Mouse (Mus musculus): ENCODE data around the gene Ak6.

DNA sequence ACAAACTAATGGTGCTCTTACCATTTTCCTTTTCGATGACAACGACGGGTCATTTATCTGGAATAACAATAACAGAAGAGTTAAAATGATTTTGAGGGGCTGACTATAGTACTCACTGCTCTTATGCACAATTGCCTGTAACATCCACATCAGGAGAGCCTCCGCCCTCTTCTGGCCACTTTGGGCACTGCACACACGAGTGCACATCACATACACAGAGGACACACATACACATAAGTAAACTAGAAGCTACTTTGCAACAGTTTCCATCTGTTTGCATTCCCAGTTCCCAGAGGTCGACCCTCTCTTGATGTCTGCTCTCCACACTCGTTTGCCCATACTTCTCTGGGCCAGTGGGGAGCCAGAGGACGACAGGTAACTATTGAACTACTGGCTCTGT lies 43.0 kb upstream of the Ak6 start:
- TF ChIP-seq CTCF (IDR thresholded peaks at IDR 0.05; ENCODE audit: low read depth, low read length) (no peak), POLR2A (IDR thresholded peaks at IDR 0.05; ENCODE audit: borderline replicate concordance, low read depth, low read length) (no peak)
